Mouse (Mus musculus) liver, postnatal 0 days (tissue): ENCODE data around the gene Gpr4. TPM values are rescaled to one million over a fixed set of nuclear protein-coding genes. Genes with fewer than 3 reads are reported as not detected.

Experiments used
- ATAC-seq: fragments of 200-750 bp; cut with Nextera tagmentation; 2 replicates; pipeline ENCODE4 v1.8.0; 2017; ENCODE audit warnings: mild to moderate bottlenecking, moderate library complexity
- DNase-seq: peaks from one replicate; pipeline ENCODE4 v3.0.0-alpha.2; 2016
- H3K27ac ChIP-seq: fragments of 300-500 bp; sonication (generic); 2 replicates; pipeline ENCODE4 v1.5.1; 2014; ENCODE audit warnings: antibody characterized with exemption, moderate library complexity, mild to moderate bottlenecking, low read depth
- H3K27me3 ChIP-seq: fragments of 300-500 bp; sonication (generic); 2 replicates; pipeline ENCODE4 v1.6.1; 2014; ENCODE audit warnings: low read length, control low read depth, mixed read lengths; ENCODE audit not compliant: insufficient read depth
- H3K36me3 ChIP-seq: fragments of 300-500 bp; sonication (generic); replicated peaks from 2 replicates; pipeline ENCODE4 v1.6.1; 2014; ENCODE audit warnings: mild to moderate bottlenecking, control low read depth, low read length, moderate library complexity, mixed read lengths; ENCODE audit not compliant: insufficient read depth
- H3K4me1 ChIP-seq: fragments of 300-500 bp; sonication (generic); 2 replicates; pipeline ENCODE4 v1.6.1; 2014; ENCODE audit warnings: antibody characterized with exemption, mild to moderate bottlenecking, control low read depth; ENCODE audit not compliant: insufficient read depth
- H3K4me2 ChIP-seq: fragments of 300-500 bp; sonication (generic); 2 replicates; pipeline ENCODE4 v1.6.1; 2014; ENCODE audit warnings: low read depth, mild to moderate bottlenecking, low read length, moderate library complexity, mixed read lengths
- H3K4me3 ChIP-seq: fragments of 300-500 bp; sonication (generic); 2 replicates; pipeline ENCODE4 v1.5.1; 2014; ENCODE audit warnings: low read depth, low read length
- H3K9ac ChIP-seq: fragments of 300-500 bp; sonication (generic); replicated peaks from 2 replicates; pipeline ENCODE4 v1.6.1; 2014; ENCODE audit warnings: mild to moderate bottlenecking, moderate library complexity
- H3K9me3 ChIP-seq: fragments of 300-500 bp; sonication (generic); 2 replicates; pipeline ENCODE4 v1.6.1; 2016; ENCODE audit warnings: mild to moderate bottlenecking, control low read depth, low read length, mixed read lengths
- CTCF ChIP-seq: sonication (generic); IDR thresholded peaks from 2 replicates; pipeline ENCODE4 v1.5.1; 2016; ENCODE audit warnings: antibody characterized with exemption, low read depth
- EP300 ChIP-seq: IDR thresholded peaks from 2 replicates; pipeline ENCODE4 v1.6.1; 2016; ENCODE audit warnings: antibody characterized with exemption, low read depth, mild to moderate bottlenecking
- WGBS: fragments of 180-500 bp; shearing (Covaris S2); extraction: QIAGEN DNeasy Blood & Tissue Kit; methylation state at CpG from one replicate; pipeline ENCODE4 v1.1.7; 2014; ENCODE audit not compliant: insufficient replicate concordance; 5-methylcytosine and 5-hydroxymethylcytosine counted together
- polyA plus RNA-seq: library from polyadenylated mRNA; unstranded; fragments of >200 nt; fragmentation: Nextera tagmentation; extraction: Ambion mirVana; gene quantifications from 2 replicates; pipeline ENCODE4 v1.2.1, GENCODE M21; 2015

Gene Gpr4
- polyA plus RNA-seq, 1 experiment from 2014 or later = 0.74 TPM

GRCm38 (mm10) chr7:19220061-19220460, 7.7 kb downstream of the Gpr4 start:
- Histone ChIP-seq H3K4me2 (no peak overlapping the region), H3K9ac (no peak overlapping the region), H3K27me3 (no peaks in the 10 kb centered on the region), H3K36me3 (no peaks in the 10 kb centered on the region), H3K4me3 (no peak overlapping the region), H3K27ac (no peak overlapping the region), H3K4me1 (peaks cover 8% of the 10 kb centered on the region; the same call in 1 of the 2 replicates), H3K9me3 (no peaks in the 10 kb centered on the region)
- DNase-seq (no peak), ATAC-seq (no peak)
- peak; percentile 32 for TF ChIP-seq CTCF
- TF ChIP-seq EP300 = no peak
- WGBS = 71% methylated on average over 3 of the region's 3 CpGs

GRCm38 (mm10) chr7:19222189-19222588, 9.9 kb downstream of the Gpr4 start:
- H3K27ac ChIP-seq = no peak overlapping the region
- no peaks in the 10 kb centered on the region for H3K9me3 ChIP-seq
- WGBS = 89% methylated on average over 16 of the region's 16 CpGs

GRCm38 (mm10) chr7:19222875-19223274, 10.5 kb downstream of the Gpr4 start:
- Histone ChIP-seq H3K4me1 (peaks cover 24% of the 10 kb centered on the region), H3K9ac (no peak overlapping the region), H3K36me3 (no peaks in the 10 kb centered on the region), H3K4me3 (no peak overlapping the region), H3K9me3 (no peaks in the 10 kb centered on the region), H3K4me2 (no peak overlapping the region), H3K27ac (no peak overlapping the region), H3K27me3 (no peaks in the 10 kb centered on the region)
- no peak for TF ChIP-seq CTCF
- no peak for TF ChIP-seq EP300
- no peak for DNase-seq
- ATAC-seq = no peak
- WGBS = 91% methylated on average over 14 of the region's 14 CpGs

More at GRCm38 (mm10) chr7:19222189-19222588, 9.9 kb downstream of the Gpr4 start:
- no peak overlapping the region for H3K4me3 ChIP-seq
- H3K27me3 ChIP-seq = no peaks in the 10 kb centered on the region
- no peak overlapping the region for H3K9ac ChIP-seq
- TF ChIP-seq EP300 = no peak
- no peak for TF ChIP-seq CTCF
- DNase-seq = no peak
- H3K4me2 ChIP-seq = no peak overlapping the region
- no peaks in the 10 kb centered on the region for H3K36me3 ChIP-seq
- H3K4me1 ChIP-seq = peaks cover 24% of the 10 kb centered on the region
- ATAC-seq = no peak

- no peak for ATAC-seq
- no peak overlapping the region for H3K9ac ChIP-seq
- H3K27ac ChIP-seq = 0 out of 2 replicates have a peak overlapping the region, but pooled peaks have one; percentile 1
- no peaks in the 10 kb centered on the region for H3K27me3 ChIP-seq
- TF ChIP-seq EP300 (peak; percentile 26; the same call in 1 of the 2 replicates), CTCF (no peak)
- H3K4me3 ChIP-seq = no peak overlapping the region
- H3K9me3 ChIP-seq = no peaks in the 10 kb centered on the region
- no peaks in the 10 kb centered on the region for H3K36me3 ChIP-seq
- H3K4me1 ChIP-seq = peaks cover 32% of the 10 kb centered on the region
- 53% methylated on average over 4 of the region's 4 CpGs for WGBS
- H3K4me2 ChIP-seq = peak overlapping the region; percentile 55
- DNase-seq = peak; percentile 59
These were observed 12.6 kb downstream of the Gpr4 start for GRCm38 (mm10) chr7:19224933-19225332.

- TF ChIP-seq EP300 (no peak), CTCF (no peak; the same call in 1 of the 2 replicates)
- ATAC-seq = no peak
These were observed 14.8 kb downstream of the Gpr4 start for GRCm38 (mm10) chr7:19226817-19227797.

More at GRCm38 (mm10) chr7:19226817-19227797, 14.8 kb downstream of the Gpr4 start:
- DNase-seq = peak; percentile 59
- Histone ChIP-seq H3K4me3 (peak overlapping the region; percentile 72), H3K4me1 (peaks cover 37% of the 10 kb centered on the region), H3K36me3 (peaks cover 4% of the 10 kb centered on the region; the same call in 1 of the 2 replicates), H3K27me3 (no peaks in the 10 kb centered on the region), H3K27ac (peak overlapping the region; percentile 99), H3K9ac (peak overlapping the region; percentile 73), H3K4me2 (peak overlapping the region; percentile 87), H3K9me3 (no peaks in the 10 kb centered on the region)
- 14% methylated on average over 20 of the region's 20 CpGs for WGBS
